Mouse (Mus musculus) liver, postnatal 0 days (tissue): ENCODE measurements around the gene 2310022A10Rik. TPM values are rescaled to one million over a fixed set of nuclear protein-coding genes. Genes with fewer than 3 reads are reported as not detected.

Source experiments
- ATAC-seq: fragments of 200-750 bp; cut with Nextera tagmentation; 2 replicates; pipeline ENCODE4 v1.8.0; 2017; ENCODE audit warnings: mild to moderate bottlenecking, moderate library complexity
- DNase-seq: peaks from one replicate; pipeline ENCODE4 v3.0.0-alpha.2; 2016
- H3K27ac ChIP-seq: fragments of 300-500 bp; sonication (generic); 2 replicates; pipeline ENCODE4 v1.5.1; 2014; ENCODE audit warnings: antibody characterized with exemption, moderate library complexity, mild to moderate bottlenecking, low read depth
- H3K27me3 ChIP-seq: fragments of 300-500 bp; sonication (generic); 2 replicates; pipeline ENCODE4 v1.6.1; 2014; ENCODE audit warnings: low read length, control low read depth, mixed read lengths; ENCODE audit not compliant: insufficient read depth
- H3K36me3 ChIP-seq: fragments of 300-500 bp; sonication (generic); replicated peaks from 2 replicates; pipeline ENCODE4 v1.6.1; 2014; ENCODE audit warnings: mild to moderate bottlenecking, control low read depth, low read length, moderate library complexity, mixed read lengths; ENCODE audit not compliant: insufficient read depth
- H3K4me1 ChIP-seq: fragments of 300-500 bp; sonication (generic); 2 replicates; pipeline ENCODE4 v1.6.1; 2014; ENCODE audit warnings: antibody characterized with exemption, mild to moderate bottlenecking, control low read depth; ENCODE audit not compliant: insufficient read depth
- H3K4me2 ChIP-seq: fragments of 300-500 bp; sonication (generic); 2 replicates; pipeline ENCODE4 v1.6.1; 2014; ENCODE audit warnings: low read depth, mild to moderate bottlenecking, low read length, moderate library complexity, mixed read lengths
- H3K4me3 ChIP-seq: fragments of 300-500 bp; sonication (generic); 2 replicates; pipeline ENCODE4 v1.5.1; 2014; ENCODE audit warnings: low read depth, low read length
- H3K9ac ChIP-seq: fragments of 300-500 bp; sonication (generic); replicated peaks from 2 replicates; pipeline ENCODE4 v1.6.1; 2014; ENCODE audit warnings: mild to moderate bottlenecking, moderate library complexity
- H3K9me3 ChIP-seq: fragments of 300-500 bp; sonication (generic); 2 replicates; pipeline ENCODE4 v1.6.1; 2016; ENCODE audit warnings: mild to moderate bottlenecking, control low read depth, low read length, mixed read lengths
- CTCF ChIP-seq: sonication (generic); IDR thresholded peaks from 2 replicates; pipeline ENCODE4 v1.5.1; 2016; ENCODE audit warnings: antibody characterized with exemption, low read depth
- EP300 ChIP-seq: IDR thresholded peaks from 2 replicates; pipeline ENCODE4 v1.6.1; 2016; ENCODE audit warnings: antibody characterized with exemption, low read depth, mild to moderate bottlenecking
- WGBS: fragments of 180-500 bp; shearing (Covaris S2); extraction: QIAGEN DNeasy Blood & Tissue Kit; methylation state at CpG from one replicate; pipeline ENCODE4 v1.1.7; 2014; ENCODE audit not compliant: insufficient replicate concordance; 5-methylcytosine and 5-hydroxymethylcytosine counted together
- polyA plus RNA-seq: library from polyadenylated mRNA; unstranded; fragments of >200 nt; fragmentation: Nextera tagmentation; extraction: Ambion mirVana; gene quantifications from 2 replicates; pipeline ENCODE4 v1.2.1, GENCODE M21; 2015

2310022A10Rik gene
- polyA plus RNA-seq, 1 experiment from 2014 or later, result 8.6 TPM

GRCm38 (mm10) chr7:27610871-27611270 is 57.8 kb downstream of the 2310022A10Rik start:
- WGBS, result 90% methylated on average over 5 of the region's 5 CpGs
- no peak overlapping the region for H3K27ac ChIP-seq
- H3K36me3 ChIP-seq, result peaks cover 32% of the 10 kb centered on the region
- no peaks in the 10 kb centered on the region for H3K9me3 ChIP-seq
- H3K9ac ChIP-seq, result no peak overlapping the region
- H3K4me2 ChIP-seq, result no peak overlapping the region
- TF ChIP-seq CTCF (no peak), EP300 (no peak)
- peaks cover 14% of the 10 kb centered on the region for H3K4me1 ChIP-seq
- H3K4me3 ChIP-seq, result no peak overlapping the region
- no peaks in the 10 kb centered on the region for H3K27me3 ChIP-seq
- ATAC-seq (no peak), DNase-seq (no peak)

GRCm38 (mm10) chr7:27612940-27613339 is 59.9 kb downstream of the 2310022A10Rik start:
- no peak overlapping the region for H3K27ac ChIP-seq
- H3K9ac ChIP-seq, result no peak overlapping the region
- no peak overlapping the region for H3K4me2 ChIP-seq
- no peaks in the 10 kb centered on the region; the same call in 1 of the 2 replicates for H3K4me1 ChIP-seq
- DNase-seq (no peak), ATAC-seq (no peak)
- H3K27me3 ChIP-seq, result no peaks in the 10 kb centered on the region
- no peak overlapping the region for H3K4me3 ChIP-seq
- TF ChIP-seq EP300, result no peak
- TF ChIP-seq CTCF, result no peak
- WGBS, result 66% methylated on average over 4 of the region's 4 CpGs
- peaks cover 49% of the 10 kb centered on the region for H3K36me3 ChIP-seq
- no peaks in the 10 kb centered on the region for H3K9me3 ChIP-seq

GRCm38 (mm10) chr7:27613751-27614499 is 60.9 kb downstream of the 2310022A10Rik start:
- Histone ChIP-seq H3K4me1 (no peaks in the 10 kb centered on the region; the same call in 1 of the 2 replicates), H3K9ac (no peak overlapping the region), H3K4me2 (no peak overlapping the region), H3K27ac (no peak overlapping the region), H3K4me3 (no peak overlapping the region), H3K27me3 (no peaks in the 10 kb centered on the region), H3K9me3 (no peaks in the 10 kb centered on the region), H3K36me3 (peaks cover 51% of the 10 kb centered on the region)
- ATAC-seq, result no peak
- 72% methylated on average over 8 of the region's 8 CpGs for WGBS
- TF ChIP-seq EP300 (no peak), CTCF (no peak)
- DNase-seq, result no peak

GRCm38 (mm10) chr7:27621028-27621427 is 68.0 kb downstream of the 2310022A10Rik start:
- H3K36me3 ChIP-seq, result peaks cover 67% of the 10 kb centered on the region
- no peaks in the 10 kb centered on the region for H3K27me3 ChIP-seq
- ATAC-seq (no peak), DNase-seq (no peak)
- H3K9me3 ChIP-seq, result no peaks in the 10 kb centered on the region
- H3K4me2 ChIP-seq, result no peak overlapping the region
- no peak overlapping the region for H3K4me3 ChIP-seq
- H3K9ac ChIP-seq, result no peak overlapping the region
- TF ChIP-seq EP300 (no peak), CTCF (no peak)
- H3K27ac ChIP-seq, result no peak overlapping the region
- 84% methylated on average over 6 of the region's 6 CpGs for WGBS
- H3K4me1 ChIP-seq, result no peaks in the 10 kb centered on the region

GRCm38 (mm10) chr7:27622234-27622633 is 69.2 kb downstream of the 2310022A10Rik start:
- TF ChIP-seq EP300 (no peak), CTCF (no peak)
- H3K4me2 ChIP-seq, result no peak overlapping the region
- no peaks in the 10 kb centered on the region for H3K4me1 ChIP-seq
- no peak overlapping the region for H3K27ac ChIP-seq
- peaks cover 66% of the 10 kb centered on the region for H3K36me3 ChIP-seq
- no peaks in the 10 kb centered on the region for H3K27me3 ChIP-seq
- no peak overlapping the region for H3K9ac ChIP-seq
- WGBS, result 71% methylated on average over 1 of the region's 1 CpGs
- DNase-seq, result no peak
- no peaks in the 10 kb centered on the region for H3K9me3 ChIP-seq
- H3K4me3 ChIP-seq, result no peak overlapping the region
- no peak for ATAC-seq

- H3K9me3 ChIP-seq, result no peaks in the 10 kb centered on the region
- H3K4me3 ChIP-seq, result no peak overlapping the region
- H3K4me2 ChIP-seq, result no peak overlapping the region
- H3K4me1 ChIP-seq, result no peaks in the 10 kb centered on the region
- TF ChIP-seq EP300 (no peak), CTCF (no peak)
- no peak overlapping the region for H3K27ac ChIP-seq
- ATAC-seq (no peak), DNase-seq (no peak)
- H3K9ac ChIP-seq, result no peak overlapping the region
- H3K27me3 ChIP-seq, result no peaks in the 10 kb centered on the region
- peaks cover 63% of the 10 kb centered on the region for H3K36me3 ChIP-seq
These were observed 71.9 kb downstream of the 2310022A10Rik start for GRCm38 (mm10) chr7:27624967-27625366.
